Mouse (Mus musculus): ENCODE results near the gene Pet117.
"Not testable (repeated sequence)": the region's sequence is repeated elsewhere in the genome, so short reads cannot be mapped to it uniquely, and the experiment has no call there.

The Pet117 gene

GRCm38 (mm10) chr2:144368400-144369019 is at the start of gene Pet117, which contains the start of gene Kat14:
TSS of gene Pet117 (plus strand) at chr2:144368996.
TSS of gene Kat14 (plus strand) at chr2:144368983.
- DNase-seq (ENCODE audit: low read depth, low spot score) = peak; percentile 93

- DNase-seq (ENCODE audit: low read depth, low spot score) = no peak
These were observed 44.6 kb upstream of the Pet117 start for GRCm38 (mm10) chr2:144324218-144324617.

GRCm38 (mm10) chr2:144329451-144329850 is 39.3 kb upstream of the Pet117 start:
- DNase-seq (ENCODE audit: low read depth, low spot score) = no peak

GRCm38 (mm10) chr2:144329937-144330336 is 38.9 kb upstream of the Pet117 start:
- no peak for DNase-seq (ENCODE audit: low read depth, low spot score)

GRCm38 (mm10) chr2:144330352-144330959 is 38.3 kb upstream of the Pet117 start:
- no peak for DNase-seq (ENCODE audit: low read depth, low spot score)

DNA sequence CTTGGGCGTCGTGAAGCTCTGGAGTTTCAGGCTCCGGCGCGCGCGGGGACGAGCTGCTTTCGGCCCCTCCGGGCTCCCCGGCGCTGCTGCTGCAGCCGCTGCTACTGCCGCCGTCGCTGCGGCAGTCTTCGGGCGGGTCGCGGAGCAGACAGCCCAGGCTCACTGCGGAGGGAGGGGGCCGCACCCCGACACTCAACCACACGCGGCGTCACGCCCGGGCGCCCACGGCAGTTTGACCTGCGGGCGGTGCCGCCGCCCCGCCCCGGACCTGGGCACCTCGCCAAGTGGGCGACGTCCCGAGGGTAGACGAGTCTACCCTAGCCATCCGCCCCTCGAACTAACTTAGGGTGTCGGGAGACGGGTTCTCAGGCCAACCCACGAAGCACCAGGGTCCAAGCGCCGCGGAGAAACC is 37.8 kb upstream of the Pet117 start:
- DNase-seq (ENCODE audit: low read depth, low spot score) = no peak

GRCm38 (mm10) chr2:144331401-144332302 is 37.1 kb upstream of the Pet117 start, which contains the start of gene Ovol2:
TSS of gene Ovol2 (minus strand) at chr2:144332146.
- no peak for DNase-seq (ENCODE audit: low read depth, low spot score)

DNA sequence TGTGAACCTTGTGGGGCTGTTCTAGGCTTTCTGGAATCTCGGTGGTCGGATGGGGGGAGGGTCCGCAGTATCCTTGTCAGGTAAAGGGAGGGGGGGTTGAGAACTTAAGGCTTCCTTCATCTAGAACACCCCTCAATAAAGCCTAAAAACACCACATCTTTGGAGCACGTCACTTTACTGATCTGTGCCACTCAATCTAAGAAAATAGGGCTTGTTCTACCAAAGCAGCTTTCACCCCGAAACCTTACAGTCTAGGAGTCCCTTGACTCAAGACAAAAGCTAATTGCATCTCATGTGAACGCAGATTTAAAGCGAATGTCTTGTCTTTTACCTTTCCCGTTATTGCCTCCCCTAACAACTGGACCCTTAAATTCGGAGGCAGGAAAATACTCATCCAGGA is 36.3 kb upstream of the Pet117 start:
- no peak for DNase-seq (ENCODE audit: low read depth, low spot score)

- DNase-seq (ENCODE audit: low read depth, low spot score) = no peak
These were observed 35.5 kb upstream of the Pet117 start for GRCm38 (mm10) chr2:144333138-144333842.

GRCm38 (mm10) chr2:144337230-144337629 is 31.6 kb upstream of the Pet117 start:
- DNase-seq (ENCODE audit: low read depth, low spot score) = no peak

DNA sequence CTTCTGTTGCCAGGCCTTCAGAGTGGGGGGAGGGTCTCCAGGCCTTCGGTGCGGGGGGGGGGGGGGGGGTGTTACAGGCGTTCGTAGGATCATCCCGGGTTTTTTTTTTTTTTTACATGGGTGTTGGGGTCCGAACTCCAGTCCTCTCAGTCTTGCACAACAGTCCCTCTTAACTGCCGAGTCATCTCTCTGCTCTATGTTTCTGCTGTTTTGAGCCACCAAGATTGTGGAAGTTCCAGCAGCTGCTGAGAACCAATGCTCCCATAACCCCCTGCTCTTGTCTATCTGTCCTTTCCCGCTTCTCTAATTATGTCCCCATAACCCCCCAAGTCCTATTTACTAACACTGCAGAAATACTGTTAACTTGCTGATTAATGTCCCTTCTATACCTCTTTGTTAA is 31.1 kb upstream of the Pet117 start:
- peak; percentile 6 for DNase-seq (ENCODE audit: low read depth, low spot score)

DNA sequence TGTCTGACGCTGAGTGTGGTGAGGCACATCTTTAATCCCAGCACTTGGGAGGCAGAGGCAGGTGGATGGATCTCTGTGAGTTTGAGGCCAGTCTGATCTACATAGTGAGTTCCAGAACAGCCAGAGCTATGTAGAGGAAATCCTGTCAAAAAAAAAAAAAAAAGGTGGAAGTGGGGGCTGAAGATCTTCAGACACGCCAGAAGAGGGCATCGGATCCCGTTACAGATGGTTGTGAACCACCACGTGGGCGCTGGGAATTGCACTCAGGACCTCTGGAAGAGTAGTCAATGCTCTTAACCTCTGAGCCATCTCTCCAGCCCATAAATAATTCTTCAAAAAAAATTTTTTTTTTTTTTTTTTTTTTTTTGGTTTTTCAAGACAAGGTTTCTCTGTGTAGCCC is 30.6 kb upstream of the Pet117 start:
- not testable (repeated sequence) for DNase-seq (ENCODE audit: low read depth, low spot score)

DNA sequence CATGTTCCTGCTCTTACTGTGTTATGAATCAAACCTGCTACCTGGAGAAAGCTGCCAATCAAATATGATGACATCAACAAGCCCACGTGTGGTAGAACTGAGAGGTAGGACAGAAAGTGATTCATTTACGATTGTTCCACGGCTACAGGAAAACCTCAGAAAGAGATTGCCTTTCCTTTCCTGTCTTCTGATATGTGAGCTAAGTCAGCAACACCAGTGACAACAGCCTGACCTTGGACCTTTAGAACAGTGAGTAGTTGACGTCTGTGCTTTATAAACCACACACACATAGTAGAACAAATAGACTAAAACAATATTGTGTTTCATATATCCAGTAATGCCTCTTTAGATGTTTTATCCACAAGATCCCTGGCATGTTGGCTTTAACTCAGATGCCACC is 25.6 kb upstream of the Pet117 start:
- no peak for DNase-seq (ENCODE audit: low read depth, low spot score)

DNA sequence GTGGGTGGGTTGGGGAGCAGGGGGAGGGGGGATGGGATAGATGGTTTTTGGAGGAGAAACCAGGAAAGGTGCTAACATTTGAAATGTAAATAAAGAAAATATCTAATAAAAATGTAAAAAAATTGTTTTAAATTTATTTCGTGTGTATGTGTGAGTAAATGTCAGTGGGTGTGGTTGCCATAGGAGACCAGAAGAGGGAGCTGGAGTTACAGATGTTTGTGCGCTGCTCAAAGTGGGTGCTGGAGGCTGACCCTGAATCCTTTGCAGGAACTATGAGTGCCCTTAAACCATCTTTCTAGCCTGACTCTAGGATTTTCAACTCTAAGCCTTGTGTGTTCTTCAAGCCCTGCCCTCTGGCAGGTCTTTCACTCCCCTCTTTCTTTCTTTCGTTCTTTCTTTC is 20.3 kb upstream of the Pet117 start:
- DNase-seq (ENCODE audit: low read depth, low spot score) = no peak

DNA sequence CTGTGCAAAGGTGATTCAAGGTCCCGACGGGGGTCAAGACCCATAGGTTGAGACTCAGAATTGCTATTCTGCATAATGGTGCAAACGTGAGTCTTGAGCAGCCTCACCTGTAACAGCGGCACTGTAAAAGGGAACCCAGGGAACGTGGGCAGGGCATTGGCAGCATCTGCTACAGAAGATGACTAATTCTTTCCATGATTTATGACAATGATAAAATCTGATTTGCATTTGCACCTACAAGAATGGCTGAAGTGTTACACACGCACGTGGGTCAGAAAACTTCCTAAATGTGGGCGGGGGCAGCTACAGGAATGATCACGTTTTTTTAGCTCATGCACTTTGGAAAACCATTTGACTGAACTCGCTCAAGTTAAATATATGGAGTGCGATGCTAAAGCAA is 16.0 kb upstream of the Pet117 start:
- no peak for DNase-seq (ENCODE audit: low read depth, low spot score)

DNA sequence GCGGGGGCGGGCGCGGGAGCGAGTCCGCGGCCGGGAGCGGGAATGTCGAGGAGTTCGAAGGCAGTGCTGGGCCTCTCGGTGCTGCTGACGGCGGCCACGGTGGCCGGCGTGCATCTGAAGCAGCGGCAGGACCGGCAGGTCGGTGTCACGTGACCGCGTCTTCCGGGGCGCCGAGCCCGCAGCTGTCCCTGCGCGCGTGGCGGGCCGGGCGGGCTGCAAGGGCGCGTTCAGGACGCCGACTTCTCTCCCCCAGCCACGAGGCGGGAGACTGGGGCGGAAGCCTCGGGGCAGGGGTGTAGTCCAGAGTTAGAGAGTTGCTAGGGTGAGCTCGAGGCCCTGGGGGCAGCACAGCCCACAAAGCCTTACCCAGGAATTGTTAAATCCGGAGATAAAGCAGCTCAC is 225 bp downstream of the Pet117 start:
- DNase-seq (ENCODE audit: low read depth, low spot score) = peak; percentile 69

DNA sequence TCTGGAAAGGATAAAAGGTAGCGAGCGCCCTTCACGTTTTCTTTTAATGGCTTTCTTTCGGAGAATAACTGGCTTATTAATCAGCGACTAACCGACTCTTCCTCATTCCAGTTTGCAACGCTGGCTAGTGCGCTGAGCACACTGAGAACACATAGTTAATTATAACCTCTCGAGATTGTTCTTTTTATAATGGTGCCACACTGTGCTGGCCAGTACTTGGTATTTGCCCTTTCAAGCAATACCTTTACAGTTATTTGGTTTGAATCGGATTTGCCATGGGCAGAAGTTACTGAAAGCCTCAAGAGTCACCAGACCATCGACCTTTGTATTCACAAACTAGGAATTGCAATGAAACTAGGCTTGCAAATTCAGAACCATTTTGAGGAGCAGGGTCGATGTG is 715 bp downstream of the Pet117 start:
- no peak for DNase-seq (ENCODE audit: low read depth, low spot score)

DNA sequence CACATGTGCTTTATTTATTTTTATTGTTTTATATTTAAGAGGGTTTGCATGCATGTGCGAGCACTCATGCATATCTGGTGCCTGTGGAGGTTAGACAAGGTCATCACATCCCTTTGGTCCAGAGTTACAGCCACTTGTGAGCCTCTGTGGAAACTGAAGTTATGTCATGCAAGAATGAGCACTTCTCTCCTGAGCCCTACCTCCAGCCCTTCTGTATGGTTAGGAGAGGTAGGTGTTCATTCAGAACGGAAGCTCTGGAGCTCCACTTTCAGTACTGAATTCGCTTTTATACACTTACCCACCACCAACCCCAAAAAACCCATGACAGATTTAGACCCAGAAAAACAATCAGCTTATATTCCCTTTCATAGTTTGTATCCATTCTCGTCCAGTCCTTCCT is 2.8 kb downstream of the Pet117 start:
- no peak for DNase-seq (ENCODE audit: low read depth, low spot score)

DNA sequence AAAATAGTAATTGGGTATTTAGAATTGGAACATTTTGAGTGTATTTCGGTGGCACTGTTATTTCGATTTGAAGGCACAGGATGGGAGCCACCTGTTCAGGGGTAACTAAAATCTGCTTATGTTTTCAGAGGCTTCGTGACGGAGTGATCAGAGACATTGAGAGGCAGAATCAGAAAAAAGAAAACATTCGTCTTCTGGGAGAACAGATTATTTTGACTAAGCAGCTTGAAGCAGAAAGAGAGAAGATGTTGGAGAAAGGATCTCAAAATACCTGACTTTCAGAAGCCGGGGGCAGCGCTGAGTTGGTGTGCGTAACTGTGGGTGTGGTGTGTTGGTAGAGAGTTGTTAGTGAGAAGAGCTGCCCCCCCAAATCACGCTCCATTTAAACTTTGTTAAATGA is 4.3 kb downstream of the Pet117 start:
- no peak for DNase-seq (ENCODE audit: low read depth, low spot score)

DNA sequence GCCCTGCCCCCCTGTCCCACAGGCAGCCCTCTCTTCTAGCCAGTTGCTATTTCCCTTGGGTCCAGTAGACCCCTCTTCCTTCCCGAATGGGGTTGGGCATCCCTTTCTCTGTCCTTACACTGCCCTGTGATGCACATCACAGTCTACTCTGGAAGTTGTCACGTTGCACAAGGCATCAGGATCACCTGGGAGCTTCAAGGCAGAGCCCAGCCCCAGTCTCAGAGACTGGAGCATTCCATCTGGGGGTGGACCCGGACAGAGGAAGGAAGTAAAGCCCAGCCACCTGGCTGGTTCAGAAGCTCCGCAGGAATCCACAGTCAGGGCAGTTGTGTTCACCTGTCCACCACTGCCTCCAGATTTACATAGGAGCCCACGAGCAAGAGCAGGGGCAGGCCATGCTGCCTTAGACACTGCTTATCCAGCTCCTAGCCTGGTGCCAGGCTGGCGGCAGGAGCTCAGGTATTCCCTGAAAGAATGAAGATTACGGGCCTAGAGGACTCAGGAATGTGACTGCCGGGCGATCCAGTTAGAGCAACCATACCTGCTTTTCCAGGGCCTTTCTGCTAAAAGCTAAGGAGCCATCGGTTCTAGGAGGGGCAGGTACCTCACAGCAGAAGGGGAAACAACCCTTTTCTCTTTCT is 6.4 kb downstream of the Pet117 start:
- DNase-seq (ENCODE audit: low read depth, low spot score) = no peak

- DNase-seq (ENCODE audit: low read depth, low spot score) = no peak
These were observed 12.5 kb downstream of the Pet117 start for GRCm38 (mm10) chr2:144381293-144381692.

Measured in skeletal muscle tissue, adult 2 months (tissue).